Mouse (Mus musculus) heart, postnatal 14 days (tissue): ENCODE results near the gene Olfr251. TPM values are rescaled to one million over a fixed set of nuclear protein-coding genes. Genes with fewer than 3 reads are reported as not detected.
"Not testable (repeated sequence)": the region's sequence is repeated elsewhere in the genome, so short reads cannot be mapped to it uniquely, and the experiment has no call there.

ENCODE experiments used
- DNase-seq, 2 experiments: peaks; one replicate each; pipeline ENCODE4 v3.0.0; 2021 to 2022
- intact Hi-C: fragments of 180-260 bp; cut with DNase I; formaldehyde crosslinking; loops from one replicate; pipeline ENCODE4 v1.15.1; 2025
- long read RNA-seq, 2 experiments: library from polyadenylated mRNA; stranded (forward); transcript quantifications; one replicate each; pipeline ENCODE4 v2.0.0; 2021
- total RNA-seq, 2 experiments: library from RNA; stranded (reverse); gene quantifications; 2 replicates each; pipeline ENCODE4 v1.2.3; 2021

The Olfr251 gene
- not detected for total RNA-seq
- long read RNA-seq, experiment 1 = 0 reads
- long read RNA-seq, experiment 2 = 0 reads

- no peak for DNase-seq
- intact Hi-C loops = no loop called here
Observed at GRCm38 (mm10) chr9:38376786-38377185, at the start of gene Olfr251. Gene Olfr251, plus strand, starts transcription at chr9:38377086.

- intact Hi-C loops = no loop called here
- DNase-seq = no peak
Observed at GRCm38 (mm10) chr9:38328760-38329159, 48.1 kb upstream of the Olfr251 start, which contains the start of gene Olfr25. Gene Olfr25, plus strand, starts transcription at chr9:38329060.

GRCm38 (mm10) chr9:38348111-38348510 is 28.8 kb upstream of the Olfr251 start, which contains the start of gene Olfr898:
Gene Olfr898, plus strand, starts transcription at chr9:38348411.
- intact Hi-C loops = no loop called here
- DNase-seq = no peak

GRCm38 (mm10) chr9:38366596-38366995 is 10.3 kb upstream of the Olfr251 start, which contains the start of gene Olfr250:
Gene Olfr250, plus strand, starts transcription at chr9:38366896.
- no peak for DNase-seq
- intact Hi-C loops = no loop called here

GRCm38 (mm10) chr9:38401398-38401797 is 24.5 kb downstream of the Olfr251 start, which contains the start of gene Olfr147:
Gene Olfr147, plus strand, starts transcription at chr9:38401698.
- intact Hi-C loops = no loop called here

GRCm38 (mm10) chr9:38407502-38407901 is 30.6 kb downstream of the Olfr251 start:
- DNase-seq, intact Hi-C loops: not testable (repeated sequence)

More at GRCm38 (mm10) chr9:38401398-38401797, 24.5 kb downstream of the Olfr251 start, which contains the start of gene Olfr147:
- no peak for DNase-seq

- intact Hi-C loops = not testable (repeated sequence)
- peak in 1 of 2 experiments; percentile 4 for DNase-seq
Observed at GRCm38 (mm10) chr9:38413502-38413901, 36.6 kb downstream of the Olfr251 start.

- intact Hi-C loops = no loop called here
- no peak for DNase-seq
Observed at GRCm38 (mm10) chr9:38423801-38424200, 46.9 kb downstream of the Olfr251 start.

- no peak for DNase-seq
- intact Hi-C loops = no loop called here
Observed at GRCm38 (mm10) chr9:38427026-38427425, 50.1 kb downstream of the Olfr251 start.

- no peak for DNase-seq
- intact Hi-C loops = no loop called here
Observed at GRCm38 (mm10) chr9:38429155-38429554, 52.3 kb downstream of the Olfr251 start, which contains the start of gene Olfr901. Gene Olfr901, plus strand, starts transcription at chr9:38429455.

Other genes with a start within 250 kb of the Olfr251 start
- not detected for gene Olfr890, start 234.6 kb upstream of the Olfr251 start, total RNA-seq
- not detected for gene Olfr891, start 196.3 kb upstream of the Olfr251 start, total RNA-seq
- gene Olfr893, start 168.7 kb upstream of the Olfr251 start, total RNA-seq = not detected
- not detected for gene Olfr894, start 159.0 kb upstream of the Olfr251 start, total RNA-seq
- not detected for gene Olfr143, start 124.3 kb upstream of the Olfr251 start, total RNA-seq
- gene Olfr895, start 109.2 kb upstream of the Olfr251 start, total RNA-seq = not detected
- gene Olfr896-ps1, start 86.0 kb upstream of the Olfr251 start, total RNA-seq = not detected
- gene Olfr25, start 48.0 kb upstream of the Olfr251 start, total RNA-seq = not detected
- not detected for gene Olfr898, start 28.7 kb upstream of the Olfr251 start, total RNA-seq
- not detected for gene Olfr250, start 10.2 kb upstream of the Olfr251 start, total RNA-seq
- not detected for gene Olfr147, start 24.6 kb downstream of the Olfr251 start, total RNA-seq
- gene Olfr901, start 52.4 kb downstream of the Olfr251 start, total RNA-seq = not detected
- not detected for gene Olfr902, start 70.6 kb downstream of the Olfr251 start, total RNA-seq
- not detected for gene Olfr904, start 86.1 kb downstream of the Olfr251 start, total RNA-seq
- gene Olfr905, start 94.0 kb downstream of the Olfr251 start, total RNA-seq = not detected
- gene Olfr906, start 110.0 kb downstream of the Olfr251 start, total RNA-seq = not detected
- gene Olfr907, start 118.7 kb downstream of the Olfr251 start, total RNA-seq = not detected
- gene Olfr911-ps1, start 144.5 kb downstream of the Olfr251 start, total RNA-seq = not detected
- not detected for gene Olfr910, start 160.8 kb downstream of the Olfr251 start, total RNA-seq
- gene Olfr912, start 203.1 kb downstream of the Olfr251 start, total RNA-seq = not detected
- not detected for gene Olfr913, start 215.7 kb downstream of the Olfr251 start, total RNA-seq
- gene Olfr914, start 228.0 kb downstream of the Olfr251 start, total RNA-seq = not detected